Mouse (Mus musculus): ENCODE data around the gene Tfb1m.

DNA sequence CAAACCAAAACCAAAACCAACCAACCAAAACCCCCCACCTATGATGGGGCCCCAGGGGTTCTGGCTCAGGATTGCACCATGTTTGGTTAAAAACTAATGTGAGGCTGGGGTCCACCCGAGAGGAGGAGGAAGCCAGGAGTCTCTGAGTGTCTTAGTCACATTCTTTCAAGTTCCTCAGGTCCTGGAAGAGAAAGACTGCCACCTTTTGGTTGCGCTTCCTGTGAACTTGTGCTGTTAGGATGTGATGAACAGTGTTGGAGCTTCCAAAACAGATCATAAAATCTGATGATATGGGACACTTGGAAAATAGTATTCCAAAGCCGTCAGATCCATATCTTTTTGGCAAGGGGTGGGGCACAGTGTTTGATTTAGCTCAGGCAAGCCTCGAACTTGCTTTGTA lies 56.6 kb downstream of the Tfb1m start:
- TF ChIP-seq CTCF (IDR thresholded peaks at IDR 0.05; ENCODE audit: borderline replicate concordance, insufficient read depth, low read length) (no peak), POLR2A (IDR thresholded peaks at IDR 0.05; ENCODE audit: low read depth, low read length) (no peak)

All from embryonic fibroblast, embryonic 13.5 days (primary cell).